Mouse (Mus musculus): ENCODE measurements around the gene Ypel5.

DNA sequence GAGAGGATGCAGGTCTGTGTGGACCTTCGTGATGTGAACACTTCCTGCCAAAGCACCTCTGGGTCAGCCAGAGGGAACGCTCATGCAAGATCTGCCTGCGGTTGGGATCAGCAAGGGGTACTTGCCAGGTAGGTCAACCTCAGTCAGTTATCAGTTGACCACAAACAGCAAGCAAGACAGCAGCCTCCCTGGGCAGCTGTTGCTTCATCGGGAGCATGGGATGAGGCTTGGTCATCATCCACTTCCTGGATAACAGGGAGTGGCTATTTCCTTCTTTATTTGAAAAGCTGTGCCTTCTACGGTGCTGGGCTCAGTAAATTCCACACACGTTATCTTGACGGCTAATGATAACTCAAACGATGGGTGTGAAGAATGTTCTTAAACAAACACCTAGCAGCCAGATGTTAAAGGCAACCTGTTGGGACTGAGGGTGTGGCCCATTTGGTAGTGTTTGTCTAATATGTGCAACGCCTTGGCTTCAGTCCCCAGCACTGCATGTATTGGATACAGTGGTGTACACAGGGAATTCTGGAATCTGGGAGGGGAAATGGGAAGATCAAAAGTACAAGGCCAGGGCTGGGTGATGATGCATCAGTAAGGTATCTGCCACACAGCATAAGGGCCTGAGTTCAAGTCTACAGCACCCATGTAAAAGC, 40.7 kb upstream of the Ypel5 start:
- no peak for TF ChIP-seq POLR2A (IDR thresholded peaks at IDR 0.05; ENCODE audit: control insufficient read depth, extremely low read depth, insufficient read depth, low read length, poor library complexity)
- TF ChIP-seq CTCF (IDR thresholded peaks at IDR 0.05; ENCODE audit: borderline replicate concordance, control insufficient read depth, extremely low read depth, insufficient read depth, low read length, poor library complexity): no peak
